In genomic region chr16:96756994-96757393, GRCm38 (mm10) we compare ENCODE assay signal across 13 mouse cellular contexts.
A peak's percentile ranks its signal among the peaks of the same experiment; 100 is the strongest.
DNase-seq lines count a peak whose midpoint lies in the region; ATAC-seq lines count a peak whose summit lies in the region.
"Had no signal": no experiment of that assay in that cellular context is flagged by ENCODE, and none has a peak within 500 bp of the region (broad histone marks: within the 10 kb centered on the region; RNA-seq: fewer than 3 reads in every experiment).

No protein-coding gene starts in this region.

- intact Hi-C loops in gastrocnemius, postnatal 36 days (cut with DNase I), result no loop called here

- no peak overlapping the region for H3K9ac ChIP-seq in midbrain, embryonic 15.5 days

- H3K4me1 ChIP-seq in midbrain, embryonic 15.5 days, result peaks cover 70% of the 10 kb centered on the region

- H3K9me3 ChIP-seq in midbrain, embryonic 15.5 days, result no peaks in the 10 kb centered on the region

- peak overlapping the region; percentile 74 for H3K27ac ChIP-seq in midbrain, embryonic 15.5 days

- H3K4me3 ChIP-seq in midbrain, embryonic 15.5 days, result no peak overlapping the region

- H3K4me2 ChIP-seq in midbrain, embryonic 15.5 days, result no peak overlapping the region

- no peaks in the 10 kb centered on the region for H3K27me3 ChIP-seq in midbrain, embryonic 15.5 days (replicated peaks)

- no peaks in the 10 kb centered on the region for H3K36me3 ChIP-seq in midbrain, embryonic 15.5 days (replicated peaks)
- H3K36me3 ChIP-seq: G1E had no signal

- 3% methylated on average over 7 of the region's 7 CpGs for WGBS in midbrain, embryonic 15.5 days

- peak; percentile 23 for DNase-seq in embryo, embryonic 10.5 days (ENCODE audit: low spot score)
- no peak for DNase-seq in embryo, embryonic 10 days (ENCODE audit: low spot score)
- peak; percentile 46 for DNase-seq in R1 (ENCODE audit: low read depth, low spot score)
- DNase-seq in forelimb bud, embryonic 11.5 days (ENCODE audit: low read depth, low spot score), result peak; percentile 13
- DNase-seq in kidney, adult 18-20 months, result no peak
- no peak for DNase-seq in gastrocnemius, postnatal 36 days
- no peak for DNase-seq in spleen, postnatal 10 days (ENCODE audit: low spot score in 2 of 2)
- DNase-seq: adrenal gland, adult 2 months; left cerebral cortex, postnatal 4 days; lung, postnatal 10 days; thymus, adult 18-20 months had no signal

- peak; percentile 43 for ATAC-seq in midbrain, embryonic 15.5 days (replicated peaks)

Comparison
In these comparisons a context has a peak if more than half of its experiments do, and no peak if none do; other contexts are left out.
1. DNase-seq: peak in embryo, embryonic 10.5 days (single experiment), R1 (single experiment) and forelimb bud, embryonic 11.5 days (single experiment); none in embryo, embryonic 10 days (single experiment), kidney, adult 18-20 months (single experiment), gastrocnemius, postnatal 36 days (0 of 2) and spleen, postnatal 10 days (0 of 2).